Mouse (Mus musculus) c-Kit-negative CD71-positive TER-119-positive erythroid progenitor cells, embryonic 14.5 days (primary cell): ENCODE results near the gene Chka.

ENCODE experiments used
- DNase-seq: peaks from one replicate; pipeline ENCODE4 v3.0.0-alpha.2; 2013; ENCODE audit warnings: low read depth, low spot score

Gene Chka

DNA sequence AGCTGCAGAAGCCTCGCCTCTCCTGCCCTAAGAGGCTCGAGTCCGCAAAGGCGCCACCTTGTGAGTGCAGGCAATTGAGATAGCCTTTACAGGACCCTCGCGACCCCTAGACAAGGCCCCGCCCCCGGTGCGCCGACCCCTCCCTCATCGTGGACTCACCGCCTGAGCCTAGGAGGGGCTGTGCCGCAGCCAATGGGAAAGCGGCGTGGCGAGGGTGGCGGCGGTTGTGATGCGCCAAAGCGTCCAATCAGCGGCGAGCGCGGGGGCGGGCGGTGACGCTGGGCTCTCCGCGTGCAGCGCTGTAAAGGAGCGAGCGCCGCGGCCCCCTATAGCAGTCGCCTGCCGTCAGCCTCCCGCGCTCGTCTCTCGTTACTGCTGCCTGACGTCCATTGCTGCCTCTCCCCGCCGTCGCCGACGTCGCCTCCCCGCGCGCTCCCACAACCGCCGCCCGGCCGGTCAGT, at the start of gene Chka:
TSS of gene Chka (plus strand) at position 272 of the 461 bp plus-strand sequence.
- peak; percentile 82 for DNase-seq

DNA sequence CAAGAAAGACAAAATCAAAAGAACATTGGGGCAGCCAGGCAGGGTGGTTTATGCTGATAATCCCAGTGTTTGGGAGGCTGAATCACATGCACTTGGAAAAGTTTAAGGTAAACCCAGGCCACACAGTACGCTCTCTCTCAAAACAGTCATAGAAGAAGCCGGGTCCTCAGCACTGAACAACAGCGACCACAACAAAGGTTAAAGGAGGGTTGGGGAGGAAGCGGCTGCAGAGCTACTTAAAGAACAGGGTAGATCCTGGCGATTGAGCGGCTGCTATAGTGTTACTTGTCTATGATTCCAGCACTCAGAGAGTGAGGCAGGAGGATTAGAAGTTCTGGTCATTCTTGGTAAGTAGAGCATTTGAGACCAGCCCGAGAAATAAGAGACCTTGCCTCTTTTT, 46.0 kb upstream of the Chka start:
- no peak for DNase-seq

GRCm38 (mm10) chr19:3810536-3811233, 40.9 kb upstream of the Chka start:
- no peak for DNase-seq

DNA sequence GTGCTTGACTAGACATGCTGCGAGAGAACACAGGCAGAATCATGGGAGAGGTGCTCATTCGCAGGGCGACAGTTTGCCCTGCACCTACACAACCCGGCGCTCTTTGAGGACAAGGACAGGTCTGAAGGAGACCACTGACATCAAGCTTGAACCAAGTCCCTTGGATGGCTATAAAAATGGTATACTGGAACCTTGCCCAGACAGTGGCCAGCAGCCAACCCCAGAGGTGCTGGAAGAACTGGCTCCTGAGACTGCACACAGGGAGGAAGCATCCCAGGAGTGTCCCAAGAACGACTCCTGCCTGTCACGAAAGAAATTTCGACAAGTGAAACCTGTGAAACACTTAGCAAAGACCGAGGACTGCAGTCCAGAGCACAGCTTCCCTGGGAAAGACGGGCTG, 37.1 kb upstream of the Chka start:
- no peak for DNase-seq

- no peak for DNase-seq
Observed at GRCm38 (mm10) chr19:3815824-3816223, 35.7 kb upstream of the Chka start.

- DNase-seq = no peak
Observed at GRCm38 (mm10) chr19:3819080-3819479, 32.5 kb upstream of the Chka start.

DNA sequence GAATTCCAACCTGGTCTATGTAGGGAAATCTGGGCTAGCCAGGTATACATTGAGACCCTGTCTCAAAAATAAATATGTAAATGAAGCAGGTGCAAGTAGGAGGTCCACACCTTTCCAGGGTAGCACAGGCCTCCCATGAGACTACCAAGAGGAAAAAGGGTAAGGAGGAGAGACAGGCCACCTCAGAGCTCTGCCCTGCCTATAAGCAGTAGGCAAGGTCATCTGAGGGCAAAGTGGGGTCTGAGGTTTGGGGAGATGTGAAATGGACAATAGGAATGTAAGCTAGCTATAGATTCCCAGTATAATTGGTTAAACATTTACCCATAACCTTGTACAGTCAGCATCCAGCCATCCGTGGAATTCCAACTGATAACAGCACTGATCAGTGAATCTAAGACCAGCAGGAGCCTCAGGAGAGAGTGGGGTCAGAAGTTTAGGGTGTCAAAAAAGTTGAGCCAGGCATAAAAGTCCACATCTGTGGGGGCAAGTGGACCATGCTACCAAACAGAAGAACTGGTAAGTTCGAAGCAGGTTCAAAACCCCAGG, 31.6 kb upstream of the Chka start:
- no peak for DNase-seq

DNA sequence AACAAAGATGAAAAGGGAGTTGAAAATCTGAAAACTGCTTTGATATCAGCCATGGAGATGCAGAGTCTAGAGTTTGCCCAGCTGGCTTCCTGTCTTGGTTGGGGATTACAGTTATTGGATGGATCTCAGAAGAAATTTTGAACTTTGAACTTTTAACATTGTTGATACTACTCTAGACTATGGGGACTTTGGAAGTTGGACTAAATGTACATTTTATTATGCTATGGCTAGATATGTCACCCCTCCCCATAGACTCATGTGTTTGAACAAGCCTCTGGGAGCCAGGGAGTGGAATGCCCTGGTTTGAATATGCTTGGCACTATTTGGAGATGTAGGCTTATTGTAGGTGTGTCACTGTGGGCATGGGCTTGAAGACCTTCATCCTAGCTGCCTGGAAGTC, 26.5 kb upstream of the Chka start:
- DNase-seq = no peak

GRCm38 (mm10) chr19:3829863-3830262, 21.7 kb upstream of the Chka start:
- DNase-seq = no peak

DNA sequence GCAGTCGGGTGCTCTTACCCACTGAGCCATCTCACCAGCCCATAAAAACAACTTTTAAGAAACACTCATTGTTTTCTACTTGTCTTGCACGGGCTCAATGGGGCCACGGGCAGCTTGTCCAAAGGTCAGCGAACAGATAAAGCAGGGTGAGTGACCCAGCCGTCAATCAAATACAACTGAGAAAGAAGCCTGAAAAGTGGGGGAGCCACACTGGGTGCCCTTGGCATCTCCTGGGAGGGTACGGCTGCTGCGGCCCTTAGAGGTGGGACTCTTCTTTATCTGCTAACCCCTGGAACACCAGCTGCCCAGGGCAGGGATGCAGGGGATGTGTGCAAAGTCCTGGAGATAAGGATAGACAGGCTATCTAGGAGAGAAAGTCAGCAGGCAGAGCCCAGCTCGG, 19.9 kb upstream of the Chka start:
- no peak for DNase-seq

GRCm38 (mm10) chr19:3832851-3833353, 18.7 kb upstream of the Chka start:
- no peak for DNase-seq

GRCm38 (mm10) chr19:3834301-3834700, 17.3 kb upstream of the Chka start:
- no peak for DNase-seq

GRCm38 (mm10) chr19:3836791-3837190, 14.8 kb upstream of the Chka start:
- DNase-seq = no peak

DNA sequence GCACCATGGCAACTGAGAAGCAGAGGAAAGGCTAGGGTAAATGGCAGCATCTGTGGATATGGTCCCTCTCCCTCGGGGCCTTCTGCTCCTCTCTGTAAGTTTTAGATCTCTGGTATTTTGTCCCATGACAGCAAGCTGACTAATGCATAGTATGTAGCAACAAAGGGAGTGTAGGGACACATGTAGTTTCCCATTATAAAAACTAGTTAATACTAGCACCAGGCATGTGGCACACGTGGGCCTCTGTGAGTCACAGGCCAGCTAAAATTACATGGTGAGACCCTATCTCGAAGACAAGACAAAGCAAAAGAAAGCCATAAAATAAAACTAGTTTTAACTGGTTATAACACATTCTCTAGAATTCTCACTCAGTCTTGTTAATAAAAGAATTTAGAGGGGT, 12.6 kb upstream of the Chka start:
- DNase-seq = no peak

- DNase-seq = no peak
Observed at GRCm38 (mm10) chr19:3839686-3840085, 11.9 kb upstream of the Chka start.

DNA sequence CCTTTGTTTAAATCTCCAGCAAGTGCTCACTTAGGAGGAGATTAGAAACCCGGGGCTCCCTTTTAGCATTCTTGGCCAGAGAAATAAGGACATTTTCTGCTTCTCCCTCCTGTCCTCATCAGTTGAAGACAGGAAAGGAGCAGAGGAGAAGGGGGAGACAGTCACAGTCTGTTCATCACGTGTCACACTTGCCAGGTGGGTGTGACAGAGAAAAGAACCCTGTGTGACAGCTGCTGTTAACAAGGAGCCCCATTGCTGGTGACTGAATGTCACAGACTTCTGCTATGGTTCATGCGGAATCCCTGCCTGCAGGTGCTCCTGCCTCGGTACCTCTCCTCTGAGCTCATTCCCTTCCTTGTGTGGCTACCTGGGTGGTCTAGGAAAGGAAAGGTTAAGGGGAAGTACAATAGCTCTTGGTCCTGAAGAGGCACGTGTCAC, 11.3 kb upstream of the Chka start:
- no peak for DNase-seq

DNA sequence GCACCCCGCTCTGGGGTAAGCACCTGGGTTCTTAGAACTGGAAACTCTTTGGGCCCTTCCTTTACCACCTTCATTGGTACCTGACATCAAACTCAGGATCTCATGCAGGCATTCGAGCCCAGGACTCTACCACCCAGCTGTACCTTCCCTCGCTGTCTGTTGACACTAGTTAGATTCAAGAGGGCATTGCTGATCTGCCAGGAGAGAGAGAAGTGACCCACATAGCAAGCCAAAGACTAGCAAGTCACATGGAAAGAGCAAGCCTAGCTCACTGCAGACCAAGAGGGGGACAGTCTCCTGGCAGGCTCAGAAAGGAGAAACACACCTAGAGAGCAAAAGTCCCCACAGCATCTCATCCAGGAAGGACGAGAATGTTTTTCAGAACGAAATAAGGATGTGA, 10.9 kb upstream of the Chka start:
- no peak for DNase-seq

DNA sequence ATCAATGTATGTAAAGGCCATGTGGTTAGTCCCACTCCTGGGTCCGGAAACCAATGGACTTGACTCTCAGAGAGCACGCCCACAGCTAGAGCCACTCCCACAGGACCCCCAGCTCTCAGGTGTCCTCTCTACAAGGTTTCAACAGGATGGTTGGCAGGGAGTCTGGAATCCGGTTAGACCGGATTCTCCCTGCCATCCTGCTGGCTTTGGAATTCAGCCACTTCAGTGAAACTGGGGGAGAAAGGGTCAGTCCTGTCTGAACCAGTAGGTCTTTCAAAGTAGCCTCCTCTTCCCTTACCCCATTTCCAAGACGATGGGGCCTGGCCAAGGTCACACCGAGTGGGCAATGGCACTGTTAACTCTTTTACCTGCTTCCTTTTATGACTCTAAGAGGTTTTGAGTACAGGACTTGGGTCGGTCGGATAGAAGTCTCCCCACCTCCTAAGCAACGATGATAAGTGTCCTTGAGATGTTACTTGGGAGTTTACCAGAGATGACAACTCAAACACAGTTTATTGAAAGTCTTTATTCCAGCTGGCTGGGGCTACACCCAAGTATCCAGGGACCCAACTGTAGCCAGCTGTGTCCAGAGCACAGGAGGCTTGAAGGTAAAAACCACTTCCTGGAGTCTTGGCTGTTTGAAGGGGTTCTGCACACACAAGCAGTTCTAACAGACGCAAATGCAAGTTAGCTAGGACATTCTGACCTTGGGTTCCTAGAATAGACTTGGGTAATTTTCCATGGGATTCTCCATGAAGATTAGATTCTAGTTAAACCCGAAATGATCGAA, 9.0 kb upstream of the Chka start:
- DNase-seq = no peak

DNA sequence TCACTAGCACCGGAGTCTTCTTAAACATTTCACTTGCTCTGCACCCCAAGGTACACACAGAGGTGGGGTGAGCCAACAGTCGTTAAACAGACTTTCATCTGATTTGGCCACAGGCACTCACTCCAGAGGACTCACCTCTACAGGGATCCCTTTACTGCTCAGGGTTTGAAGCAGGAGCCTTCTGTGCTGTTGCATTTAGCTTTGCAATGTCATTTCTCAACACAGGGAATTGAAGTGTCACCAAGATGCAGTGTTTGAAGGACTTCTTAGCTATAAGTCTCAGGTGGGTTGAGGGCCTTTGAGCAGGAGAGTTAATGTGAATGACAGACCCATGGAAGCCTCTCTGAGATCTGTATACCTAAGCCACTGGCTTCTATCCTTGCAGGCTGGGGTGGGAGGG, 7.9 kb upstream of the Chka start:
- no peak for DNase-seq

- DNase-seq = no peak
Observed at GRCm38 (mm10) chr19:3844836-3845235, 6.7 kb upstream of the Chka start.

GRCm38 (mm10) chr19:3845339-3845738, 6.2 kb upstream of the Chka start:
- DNase-seq = no peak

GRCm38 (mm10) chr19:3845803-3846406, 5.7 kb upstream of the Chka start:
- no peak for DNase-seq
